Mouse (Mus musculus) megakaryocyte, embryonic 14.5 days (primary cell): Measurements from ENCODE around the gene Cpne5.

ENCODE experiments used
- FLI1 ChIP-seq: IDR thresholded peaks from 2 replicates; pipeline ENCODE4 v1.6.1; 2012; ENCODE audit warnings: low read length, inconsistent platforms, mixed read lengths
- GATA1 ChIP-seq: IDR thresholded peaks from 3 replicates; pipeline ENCODE4 v1.6.1; 2012; ENCODE audit warnings: mixed read lengths, low read length, inconsistent platforms, borderline replicate concordance

GRCm38 (mm10) chr17:29122817-29123216 is 115.2 kb downstream of the Cpne5 start:
- TF ChIP-seq GATA1 (no peak), FLI1 (no peak)
